Mouse (Mus musculus): ENCODE data around the gene Rnf10. TPM values are rescaled to one million over a fixed set of nuclear protein-coding genes. Genes with fewer than 3 reads are reported as not detected.
"Not testable (repeated sequence)": the region's sequence is repeated elsewhere in the genome, so short reads cannot be mapped to it uniquely, and the experiment has no call there.

Rnf10 gene
- polyA plus RNA-seq (2015; fragmentation: Nextera tagmentation; extraction: Ambion mirVana) = 187 and 218 TPM in 2 replicates

DNA sequence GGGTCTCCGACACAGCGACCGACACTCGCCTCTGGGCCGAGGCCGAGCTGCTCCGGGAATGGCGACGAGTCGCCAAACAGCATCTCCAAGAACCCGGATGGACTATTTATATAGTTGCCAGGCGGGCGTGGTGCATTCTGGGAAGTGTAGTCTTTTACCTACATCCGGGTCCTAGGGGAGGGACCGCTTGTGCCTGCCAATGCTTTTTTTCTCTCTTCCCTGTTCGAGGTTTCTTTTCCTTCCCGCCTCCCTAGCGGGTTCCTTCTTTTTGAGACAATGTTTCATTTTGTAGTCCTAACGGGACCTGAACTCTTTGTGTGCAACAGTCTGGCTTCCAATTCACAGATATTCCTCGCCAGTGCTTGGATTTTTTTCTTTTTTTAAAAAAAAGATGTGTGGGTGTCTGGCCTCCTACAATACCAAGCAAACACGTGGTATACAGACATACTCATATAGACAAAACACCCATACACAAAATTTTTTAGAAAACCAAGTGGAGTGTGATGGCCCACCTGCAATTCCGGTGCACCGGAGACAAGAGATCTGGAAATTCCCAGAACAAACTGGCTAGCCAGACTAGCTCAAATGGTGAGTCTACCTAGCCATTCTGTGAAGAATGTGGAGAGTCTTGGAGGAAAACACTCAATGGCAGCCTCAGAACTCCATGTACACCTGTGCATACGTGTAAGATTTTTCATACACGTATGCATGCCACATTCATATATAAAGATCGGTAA lies at the start of gene Rnf10:
Gene Rnf10, minus strand, starts transcription at position 87 of the 737 bp plus-strand sequence.
- Histone ChIP-seq H3K9ac (peak within 1 kb of the TSS; percentile 95), H3K36me3 (no peaks in the 10 kb centered on the region), H3K4me3 (peak within 1 kb of the TSS; percentile 83), H3K4me1 (replicated peaks) (peaks cover 38% of the 10 kb centered on the region), H3K4me2 (peak within 1 kb of the TSS; percentile 66), H3K9me3 (no peaks in the 10 kb centered on the region), H3K27ac (replicated peaks) (peak within 1 kb of the TSS; percentile 88), H3K27me3 (no peaks in the 10 kb centered on the region)
- WGBS = 13% methylated on average over 26 of the region's 26 CpGs
- peak; percentile 91 for ATAC-seq (ENCODE audit: low FRiP score, low read depth)

DNA sequence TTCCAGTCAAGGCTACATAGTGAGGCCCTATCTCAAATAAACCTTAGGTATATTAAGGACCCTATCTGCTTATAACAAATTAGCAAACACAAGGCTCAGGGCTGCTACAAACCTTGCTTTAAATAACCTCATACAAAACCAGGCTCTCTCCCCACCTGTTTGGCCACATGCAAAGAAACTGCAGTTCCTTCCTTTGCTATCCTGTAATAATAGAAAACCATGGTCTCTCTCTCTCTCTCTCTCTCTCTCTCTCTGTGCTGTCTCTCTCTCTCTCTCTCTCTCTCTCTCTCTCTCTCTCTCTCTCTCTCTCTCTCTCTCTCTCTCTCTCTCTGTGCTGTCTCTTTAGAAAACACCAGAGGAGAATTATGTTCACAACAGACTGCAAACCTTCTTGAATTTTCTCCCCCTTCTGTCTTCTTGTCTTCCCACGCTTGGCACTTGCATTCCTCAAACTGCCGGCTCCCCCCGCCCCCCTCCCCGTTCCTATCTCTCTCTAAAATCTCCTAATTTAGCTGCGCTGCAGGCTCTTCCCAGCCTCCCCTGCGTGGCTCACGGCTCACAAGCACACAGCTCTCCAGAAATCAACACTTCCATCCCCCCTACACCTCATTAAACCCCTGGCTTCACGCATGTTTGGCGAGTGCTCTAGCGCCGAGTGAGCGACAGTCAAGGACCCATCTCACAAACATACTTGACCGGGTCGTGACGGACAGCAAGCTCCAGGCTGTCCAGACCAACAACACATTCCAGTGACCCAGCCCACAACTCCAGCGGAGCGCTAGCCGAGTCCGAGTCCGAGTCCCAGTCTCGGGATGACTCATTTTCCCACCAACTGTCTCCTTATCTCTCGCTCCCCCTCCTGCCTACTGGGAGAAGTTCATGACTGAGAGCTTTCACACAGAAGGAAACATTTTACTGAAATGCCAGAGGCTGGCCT lies 46.6 kb upstream of the Rnf10 start:
- peak; percentile 71 for ATAC-seq (ENCODE audit: low FRiP score, low read depth)
- Histone ChIP-seq H3K36me3 (no peaks in the 10 kb centered on the region), H3K4me3 (peak overlapping the region; percentile 42), H3K9ac (peak overlapping the region; percentile 28), H3K4me2 (peak overlapping the region; percentile 85), H3K4me1 (replicated peaks) (peaks cover 32% of the 10 kb centered on the region), H3K27me3 (no peaks in the 10 kb centered on the region), H3K27ac (replicated peaks) (peak overlapping the region; percentile 74), H3K9me3 (no peaks in the 10 kb centered on the region)
- WGBS = 2% methylated on average over 22 of the region's 22 CpGs

DNA sequence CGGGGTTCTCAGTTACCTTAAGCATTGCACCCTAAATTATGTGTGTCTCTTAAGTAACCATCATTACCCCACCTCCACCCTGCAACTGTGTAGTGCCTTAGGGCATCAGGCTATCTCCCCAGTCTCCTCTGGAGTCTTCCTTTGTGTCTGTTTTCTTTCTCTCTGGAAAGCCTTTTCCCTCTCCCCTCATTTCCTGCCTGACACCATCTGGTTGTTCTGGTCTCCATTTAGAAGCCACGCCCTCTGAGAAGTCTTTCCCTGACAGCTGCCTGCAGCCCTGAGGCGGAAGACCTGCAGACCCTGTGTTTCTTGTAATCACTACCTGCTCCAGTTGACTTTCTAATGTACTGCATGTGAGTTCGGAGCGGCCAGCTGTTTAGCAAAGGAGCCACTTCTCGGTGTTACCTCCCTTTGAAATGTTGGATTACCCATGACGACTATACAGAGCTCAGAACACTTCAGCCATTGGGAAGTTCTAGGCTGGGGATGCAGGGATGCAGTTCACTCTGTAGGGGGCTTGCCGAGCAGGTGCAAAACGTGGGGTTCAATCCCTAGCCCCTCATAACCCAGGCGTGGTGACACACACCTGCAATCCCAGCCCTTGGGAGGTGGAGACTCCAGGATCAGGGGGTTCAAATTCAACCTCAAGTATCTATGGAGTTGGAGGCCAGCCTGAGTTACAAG lies 45.1 kb upstream of the Rnf10 start:
- Histone ChIP-seq H3K27ac (replicated peaks) (peak overlapping the region; percentile 52), H3K9me3 (no peaks in the 10 kb centered on the region), H3K4me2 (peak overlapping the region; percentile 1), H3K27me3 (no peaks in the 10 kb centered on the region), H3K9ac (no peak overlapping the region), H3K4me1 (replicated peaks) (peaks cover 32% of the 10 kb centered on the region), H3K36me3 (no peaks in the 10 kb centered on the region), H3K4me3 (no peak overlapping the region)
- WGBS = 9% methylated on average over 10 of the region's 10 CpGs
- peak; percentile 43; the same call in 1 of the 2 replicates for ATAC-seq (ENCODE audit: low FRiP score, low read depth)

GRCm38 (mm10) chr5:115316968-115317644 lies 44.4 kb upstream of the Rnf10 start:
- Histone ChIP-seq H3K9ac (0 out of 2 replicates have a peak overlapping the region, but pooled peaks have one; percentile 14), H3K9me3 (no peaks in the 10 kb centered on the region), H3K27me3 (no peaks in the 10 kb centered on the region), H3K36me3 (no peaks in the 10 kb centered on the region), H3K4me2 (peak overlapping the region; percentile 1), H3K27ac (replicated peaks) (peak overlapping the region; percentile 52), H3K4me3 (no peak overlapping the region), H3K4me1 (replicated peaks) (peaks cover 32% of the 10 kb centered on the region)
- no peak for ATAC-seq (ENCODE audit: low FRiP score, low read depth)
- 6% methylated on average over 14 of the region's 14 CpGs for WGBS

GRCm38 (mm10) chr5:115313668-115313943 lies 40.9 kb upstream of the Rnf10 start:
- Histone ChIP-seq H3K36me3 (no peaks in the 10 kb centered on the region), H3K27me3 (no peaks in the 10 kb centered on the region), H3K9me3 (no peaks in the 10 kb centered on the region), H3K9ac (no peak overlapping the region), H3K4me2 (no peak overlapping the region), H3K4me1 (replicated peaks) (peaks cover 20% of the 10 kb centered on the region), H3K27ac (replicated peaks) (no peak overlapping the region), H3K4me3 (no peak overlapping the region)
- ATAC-seq (ENCODE audit: low FRiP score, low read depth) = no peak
- 50% methylated on average over 5 of the region's 5 CpGs for WGBS

GRCm38 (mm10) chr5:115312816-115313667 lies 40.3 kb upstream of the Rnf10 start:
- H3K27me3 ChIP-seq = no peaks in the 10 kb centered on the region
- H3K4me1 ChIP-seq (replicated peaks) = peaks cover 15% of the 10 kb centered on the region
- no peak for ATAC-seq (ENCODE audit: low FRiP score, low read depth)
- no peak overlapping the region for H3K9ac ChIP-seq
- no peak overlapping the region for H3K4me2 ChIP-seq
- H3K27ac ChIP-seq (replicated peaks) = no peak overlapping the region
- no peaks in the 10 kb centered on the region for H3K9me3 ChIP-seq
- H3K4me3 ChIP-seq = no peak overlapping the region
- H3K36me3 ChIP-seq = no peaks in the 10 kb centered on the region
- 81% methylated on average over 10 of the region's 10 CpGs for WGBS

- 90% methylated on average over 4 of the region's 4 CpGs for WGBS
- Histone ChIP-seq H3K27ac (replicated peaks) (no peak overlapping the region), H3K4me2 (no peak overlapping the region), H3K36me3 (no peaks in the 10 kb centered on the region), H3K9me3 (no peaks in the 10 kb centered on the region), H3K9ac (no peak overlapping the region), H3K4me3 (no peak overlapping the region), H3K4me1 (replicated peaks) (peaks cover 8% of the 10 kb centered on the region), H3K27me3 (no peaks in the 10 kb centered on the region)
- no peak for ATAC-seq (ENCODE audit: low FRiP score, low read depth)
Observed at GRCm38 (mm10) chr5:115312354-115312753, 39.7 kb upstream of the Rnf10 start.

GRCm38 (mm10) chr5:115302190-115302589 lies 29.5 kb upstream of the Rnf10 start:
- H3K9me3 ChIP-seq; H3K27me3 ChIP-seq; H3K27ac ChIP-seq (replicated peaks); H3K9ac ChIP-seq; ATAC-seq (ENCODE audit: low FRiP score, low read depth): not testable (repeated sequence)
- Histone ChIP-seq H3K36me3 (peaks cover 13% of the 10 kb centered on the region), H3K4me3 (peak overlapping the region; percentile 89; the same call in 1 of the 2 replicates), H3K4me1 (replicated peaks) (peaks cover 30% of the 10 kb centered on the region), H3K4me2 (peak overlapping the region; percentile 63)
- WGBS = 86% methylated on average over 6 of the region's 7 CpGs

DNA sequence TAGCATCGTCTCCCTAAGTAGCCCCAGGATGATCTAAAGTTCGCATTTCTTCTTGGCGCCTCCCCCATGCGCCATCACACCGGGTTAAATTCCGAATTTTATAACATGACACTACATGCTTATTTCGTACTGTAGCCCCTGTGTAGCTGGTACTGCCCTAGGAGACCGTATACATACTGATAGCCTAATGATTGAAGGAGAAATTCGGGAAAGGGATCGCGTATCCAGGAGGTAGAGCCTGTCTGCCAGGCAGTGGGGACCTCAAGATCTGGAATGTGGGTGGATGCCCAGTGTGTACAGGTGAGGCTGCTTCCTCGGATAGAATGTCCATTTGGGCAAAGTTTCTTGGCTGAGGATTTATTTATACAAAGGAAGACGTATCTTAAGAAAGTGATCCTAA lies 28.9 kb upstream of the Rnf10 start:
- Histone ChIP-seq H3K36me3 (peaks cover 17% of the 10 kb centered on the region), H3K27me3 (no peaks in the 10 kb centered on the region), H3K9me3 (no peaks in the 10 kb centered on the region), H3K4me3 (peak overlapping the region; percentile 89), H3K4me2 (peak overlapping the region; percentile 63), H3K4me1 (replicated peaks) (peaks cover 31% of the 10 kb centered on the region), H3K27ac (replicated peaks) (peak overlapping the region; percentile 57), H3K9ac (peak overlapping the region; percentile 42)
- WGBS = 29% methylated on average over 13 of the region's 13 CpGs
- no peak for ATAC-seq (ENCODE audit: low FRiP score, low read depth)

GRCm38 (mm10) chr5:115300792-115301614 lies 28.3 kb upstream of the Rnf10 start, which contains the start of gene Dynll1:
TSS of gene Dynll1 (minus strand) at chr5:115300999.
- Histone ChIP-seq H3K9ac (peak within 1 kb of the TSS; percentile 92), H3K4me2 (peak within 1 kb of the TSS; percentile 63), H3K36me3 (peaks cover 23% of the 10 kb centered on the region), H3K27me3 (no peaks in the 10 kb centered on the region), H3K27ac (replicated peaks) (peak within 1 kb of the TSS; percentile 93), H3K4me1 (replicated peaks) (peaks cover 31% of the 10 kb centered on the region), H3K4me3 (peak within 1 kb of the TSS; percentile 89), H3K9me3 (no peaks in the 10 kb centered on the region)
- peak; percentile 98 for ATAC-seq (ENCODE audit: low FRiP score, low read depth)
- under 1% methylated on average over 66 of the region's 66 CpGs for WGBS

Measured in hindbrain, embryonic 15.5 days (tissue).